Mouse (Mus musculus): ENCODE data around the gene Spg20. TPM values are rescaled to one million over a fixed set of nuclear protein-coding genes. Genes with fewer than 3 reads are reported as not detected.

Spg20 gene
- total RNA-seq, 1 experiment from 2014 or later, result 48.3 TPM

- peak; percentile 44 to 66; a peak in 2 of 4 replicates for ATAC-seq (replicated peaks in 1 of 2; ENCODE audit: insufficient read depth in 1 of 2, low FRiP score in 2 of 2, low TSS enrichment in 1 of 2, low read depth in 1 of 2, poor library complexity in 2 of 2, severe bottlenecking in 2 of 2)
These were observed 17.3 kb downstream of the Spg20 start for GRCm38 (mm10) chr3:55129181-55129692.

GRCm38 (mm10) chr3:55131576-55132233 lies 19.8 kb downstream of the Spg20 start:
- no peak for ATAC-seq (replicated peaks in 1 of 2; ENCODE audit: insufficient read depth in 1 of 2, low FRiP score in 2 of 2, low TSS enrichment in 1 of 2, low read depth in 1 of 2, poor library complexity in 2 of 2, severe bottlenecking in 2 of 2)

GRCm38 (mm10) chr3:55137039-55137438 lies 25.1 kb downstream of the Spg20 start, which contains the start of gene Ccdc169:
Gene Ccdc169, plus strand, starts transcription at chr3:55137339.
- ATAC-seq (replicated peaks in 1 of 2; ENCODE audit: insufficient read depth in 1 of 2, low FRiP score in 2 of 2, low TSS enrichment in 1 of 2, low read depth in 1 of 2, poor library complexity in 2 of 2, severe bottlenecking in 2 of 2), result no peak

- ATAC-seq (replicated peaks in 1 of 2; ENCODE audit: insufficient read depth in 1 of 2, low FRiP score in 2 of 2, low TSS enrichment in 1 of 2, low read depth in 1 of 2, poor library complexity in 2 of 2, severe bottlenecking in 2 of 2), result no peak
These were observed 27.9 kb downstream of the Spg20 start for GRCm38 (mm10) chr3:55139837-55140236.

GRCm38 (mm10) chr3:55141401-55141800 lies 29.5 kb downstream of the Spg20 start:
- ATAC-seq (replicated peaks in 1 of 2; ENCODE audit: insufficient read depth in 1 of 2, low FRiP score in 2 of 2, low TSS enrichment in 1 of 2, low read depth in 1 of 2, poor library complexity in 2 of 2, severe bottlenecking in 2 of 2), result no peak

GRCm38 (mm10) chr3:55144916-55145315 lies 33.0 kb downstream of the Spg20 start:
- no peak for ATAC-seq (replicated peaks in 1 of 2; ENCODE audit: insufficient read depth in 1 of 2, low FRiP score in 2 of 2, low TSS enrichment in 1 of 2, low read depth in 1 of 2, poor library complexity in 2 of 2, severe bottlenecking in 2 of 2)

GRCm38 (mm10) chr3:55146441-55146840 lies 34.5 kb downstream of the Spg20 start:
- no peak for ATAC-seq (replicated peaks in 1 of 2; ENCODE audit: insufficient read depth in 1 of 2, low FRiP score in 2 of 2, low TSS enrichment in 1 of 2, low read depth in 1 of 2, poor library complexity in 2 of 2, severe bottlenecking in 2 of 2)

GRCm38 (mm10) chr3:55147156-55147555 lies 35.2 kb downstream of the Spg20 start:
- no peak for ATAC-seq (replicated peaks in 1 of 2; ENCODE audit: insufficient read depth in 1 of 2, low FRiP score in 2 of 2, low TSS enrichment in 1 of 2, low read depth in 1 of 2, poor library complexity in 2 of 2, severe bottlenecking in 2 of 2)

- no peak for ATAC-seq (replicated peaks in 1 of 2; ENCODE audit: insufficient read depth in 1 of 2, low FRiP score in 2 of 2, low TSS enrichment in 1 of 2, low read depth in 1 of 2, poor library complexity in 2 of 2, severe bottlenecking in 2 of 2)
These were observed 36.2 kb downstream of the Spg20 start for GRCm38 (mm10) chr3:55148091-55148490.

- peak in 1 of 2 experiments; percentile 67; a peak in 1 of 4 replicates for ATAC-seq (replicated peaks in 1 of 2; ENCODE audit: insufficient read depth in 1 of 2, low FRiP score in 2 of 2, low TSS enrichment in 1 of 2, low read depth in 1 of 2, poor library complexity in 2 of 2, severe bottlenecking in 2 of 2)
These were observed 39.9 kb downstream of the Spg20 start for GRCm38 (mm10) chr3:55151656-55152433.

GRCm38 (mm10) chr3:55152673-55153334 lies 40.9 kb downstream of the Spg20 start:
- peak; percentile 49 to 66; a peak in 2 of 4 replicates for ATAC-seq (replicated peaks in 1 of 2; ENCODE audit: insufficient read depth in 1 of 2, low FRiP score in 2 of 2, low TSS enrichment in 1 of 2, low read depth in 1 of 2, poor library complexity in 2 of 2, severe bottlenecking in 2 of 2)

- no peak for ATAC-seq (replicated peaks in 1 of 2; ENCODE audit: insufficient read depth in 1 of 2, low FRiP score in 2 of 2, low TSS enrichment in 1 of 2, low read depth in 1 of 2, poor library complexity in 2 of 2, severe bottlenecking in 2 of 2)
These were observed 42.3 kb downstream of the Spg20 start for GRCm38 (mm10) chr3:55154163-55154562.

GRCm38 (mm10) chr3:55157413-55157812 lies 45.5 kb downstream of the Spg20 start:
- ATAC-seq (replicated peaks in 1 of 2; ENCODE audit: insufficient read depth in 1 of 2, low FRiP score in 2 of 2, low TSS enrichment in 1 of 2, low read depth in 1 of 2, poor library complexity in 2 of 2, severe bottlenecking in 2 of 2), result no peak

- ATAC-seq (replicated peaks in 1 of 2; ENCODE audit: insufficient read depth in 1 of 2, low FRiP score in 2 of 2, low TSS enrichment in 1 of 2, low read depth in 1 of 2, poor library complexity in 2 of 2, severe bottlenecking in 2 of 2), result no peak
These were observed 49.2 kb downstream of the Spg20 start for GRCm38 (mm10) chr3:55161144-55161543.

- ATAC-seq (replicated peaks in 1 of 2; ENCODE audit: insufficient read depth in 1 of 2, low FRiP score in 2 of 2, low TSS enrichment in 1 of 2, low read depth in 1 of 2, poor library complexity in 2 of 2, severe bottlenecking in 2 of 2), result no peak
These were observed 51.6 kb downstream of the Spg20 start for GRCm38 (mm10) chr3:55163510-55163909.

GRCm38 (mm10) chr3:55172478-55172877 lies 60.6 kb downstream of the Spg20 start:
- ATAC-seq (replicated peaks in 1 of 2; ENCODE audit: insufficient read depth in 1 of 2, low FRiP score in 2 of 2, low TSS enrichment in 1 of 2, low read depth in 1 of 2, poor library complexity in 2 of 2, severe bottlenecking in 2 of 2), result no peak

GRCm38 (mm10) chr3:55177271-55177670 lies 65.4 kb downstream of the Spg20 start:
- ATAC-seq (replicated peaks in 1 of 2; ENCODE audit: insufficient read depth in 1 of 2, low FRiP score in 2 of 2, low TSS enrichment in 1 of 2, low read depth in 1 of 2, poor library complexity in 2 of 2, severe bottlenecking in 2 of 2), result no peak

GRCm38 (mm10) chr3:55181766-55182165 lies 69.9 kb downstream of the Spg20 start, which contains the start of gene Sohlh2:
Gene Sohlh2, plus strand, starts transcription at chr3:55182028.
- no peak for ATAC-seq (replicated peaks in 1 of 2; ENCODE audit: insufficient read depth in 1 of 2, low FRiP score in 2 of 2, low TSS enrichment in 1 of 2, low read depth in 1 of 2, poor library complexity in 2 of 2, severe bottlenecking in 2 of 2)
